Mouse (Mus musculus): ENCODE results near the gene Acsl1. TPM values are rescaled to one million over a fixed set of nuclear protein-coding genes. Genes with fewer than 3 reads are reported as not detected.

Gene Acsl1
- polyA plus RNA-seq, 1 experiment = 13.2 TPM

GRCm38 (mm10) chr8:46499376-46500061, 28.7 kb downstream of the Acsl1 start:
- WGBS = 46% methylated on average over 19 of the region's 19 CpGs
- Histone ChIP-seq H3K4me1 (ENCODE audit: control insufficient read depth, insufficient read depth, insufficient read length) (peaks cover 17% of the 10 kb centered on the region), H3K36me3 (ENCODE audit: control insufficient read depth, insufficient read depth, low read length) (0 out of 2 replicates have a peak, but pooled peaks cover 3% of the 10 kb centered on the region), H3K4me3 (ENCODE audit: extremely low read depth, insufficient read depth, insufficient read length) (no peak overlapping the region), H3K27ac (ENCODE audit: insufficient read depth, low read length) (no peak overlapping the region), H3K27me3 (ENCODE audit: control insufficient read depth, insufficient read depth, low read length) (no peaks in the 10 kb centered on the region)
- no peak for DNase-seq (ENCODE audit: low read depth in 1 of 2, low spot score in 2 of 2)
- TF ChIP-seq POLR2A (IDR thresholded peaks at IDR 0.05; ENCODE audit: low read depth, low read length) (no peak), CTCF (IDR thresholded peaks at IDR 0.05; ENCODE audit: extremely low read depth, insufficient read depth, insufficient read length, insufficient replicate concordance) (no peak)

DNA sequence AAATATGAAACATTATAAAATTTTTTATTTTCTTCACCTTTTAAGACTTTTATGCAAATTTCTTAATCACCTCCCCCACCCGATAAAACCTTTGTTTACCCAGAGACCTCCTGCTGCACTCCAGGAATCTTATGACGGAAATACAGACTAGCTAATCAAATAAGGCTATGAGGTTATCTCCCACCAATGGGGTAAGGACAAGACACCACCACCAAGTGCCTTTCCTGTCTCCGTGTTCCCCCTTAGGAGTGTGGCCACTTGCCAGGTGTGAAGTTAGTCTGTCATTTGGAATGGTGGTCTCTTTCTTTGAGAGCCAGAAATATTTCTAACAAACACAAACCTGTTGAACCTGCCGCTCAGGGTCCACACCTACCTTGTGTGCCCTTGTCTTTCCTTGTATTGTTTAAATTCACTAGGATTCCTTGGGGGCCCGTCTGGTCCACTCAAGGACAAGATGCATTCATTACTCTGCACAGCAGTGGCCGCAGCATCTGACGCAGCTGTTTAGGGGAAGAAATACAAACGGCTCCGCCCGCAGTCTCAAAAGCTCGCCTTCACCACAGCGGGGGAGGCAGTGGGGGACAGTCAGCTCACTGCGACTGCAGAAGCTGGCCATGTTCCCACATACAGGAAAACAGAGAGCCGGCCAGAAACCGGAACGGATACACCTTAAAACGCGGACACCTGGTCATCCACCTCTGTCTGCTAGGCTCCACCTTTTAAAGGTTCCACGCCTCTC, 31.7 kb downstream of the Acsl1 start:
- Histone ChIP-seq H3K27me3 (ENCODE audit: control insufficient read depth, insufficient read depth, low read length) (no peaks in the 10 kb centered on the region), H3K27ac (ENCODE audit: insufficient read depth, low read length) (no peak overlapping the region), H3K36me3 (ENCODE audit: control insufficient read depth, insufficient read depth, low read length) (peaks cover 1% of the 10 kb centered on the region; the same call in 1 of the 2 replicates), H3K4me3 (ENCODE audit: extremely low read depth, insufficient read depth, insufficient read length) (no peak overlapping the region), H3K4me1 (ENCODE audit: control insufficient read depth, insufficient read depth, insufficient read length) (peaks cover 8% of the 10 kb centered on the region; the same call in 1 of the 2 replicates)
- TF ChIP-seq POLR2A (IDR thresholded peaks at IDR 0.05; ENCODE audit: low read depth, low read length) (no peak), CTCF (IDR thresholded peaks at IDR 0.05; ENCODE audit: extremely low read depth, insufficient read depth, insufficient read length, insufficient replicate concordance) (no peak)
- DNase-seq (ENCODE audit: low read depth in 1 of 2, low spot score in 2 of 2) = no peak
- 82% methylated on average over 19 of the region's 19 CpGs for WGBS

DNA sequence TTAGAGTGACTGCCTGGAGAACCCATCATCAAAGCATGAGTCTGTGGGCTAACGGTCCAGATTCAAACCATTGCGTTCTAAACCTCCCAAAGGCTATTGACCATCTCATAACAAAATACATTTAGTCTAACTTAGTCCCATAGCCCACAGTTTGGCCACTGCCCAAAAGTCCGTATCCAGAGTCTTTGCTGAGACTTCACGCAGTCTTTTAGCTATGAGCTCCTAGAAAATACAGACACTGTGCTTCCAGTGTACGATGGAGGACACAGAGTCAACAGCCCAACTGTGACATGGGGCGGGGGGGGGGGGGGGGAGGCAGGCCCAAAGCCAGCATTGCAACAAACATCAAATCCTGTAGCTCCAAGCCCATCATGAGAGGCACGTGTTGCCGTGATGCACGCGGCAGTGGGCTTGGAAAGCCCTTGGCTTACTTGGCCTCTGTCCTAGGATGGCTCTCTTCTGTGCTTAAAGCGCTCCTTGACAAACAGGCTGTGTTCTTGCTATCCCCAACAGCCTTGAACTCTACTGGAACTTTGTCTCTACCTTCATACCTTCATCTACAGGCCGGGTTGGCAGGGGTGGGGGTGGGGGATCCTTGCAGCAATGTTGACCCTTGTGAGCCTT, 32.3 kb downstream of the Acsl1 start:
- Histone ChIP-seq H3K36me3 (ENCODE audit: control insufficient read depth, insufficient read depth, low read length) (peaks cover 1% of the 10 kb centered on the region; the same call in 1 of the 2 replicates), H3K27me3 (ENCODE audit: control insufficient read depth, insufficient read depth, low read length) (no peaks in the 10 kb centered on the region), H3K27ac (ENCODE audit: insufficient read depth, low read length) (no peak overlapping the region), H3K4me3 (ENCODE audit: extremely low read depth, insufficient read depth, insufficient read length) (no peak overlapping the region), H3K4me1 (ENCODE audit: control insufficient read depth, insufficient read depth, insufficient read length) (peaks cover 3% of the 10 kb centered on the region; the same call in 1 of the 2 replicates)
- WGBS = 93% methylated on average over 12 of the region's 12 CpGs
- no peak for DNase-seq (ENCODE audit: low read depth in 1 of 2, low spot score in 2 of 2)
- TF ChIP-seq POLR2A (IDR thresholded peaks at IDR 0.05; ENCODE audit: low read depth, low read length) (no peak), CTCF (IDR thresholded peaks at IDR 0.05; ENCODE audit: extremely low read depth, insufficient read depth, insufficient read length, insufficient replicate concordance) (no peak)

- 87% methylated on average over 3 of the region's 3 CpGs for WGBS
- H3K36me3 ChIP-seq (ENCODE audit: control insufficient read depth, insufficient read depth, low read length) = peaks cover 1% of the 10 kb centered on the region; the same call in 1 of the 2 replicates
- TF ChIP-seq CTCF (IDR thresholded peaks at IDR 0.05; ENCODE audit: extremely low read depth, insufficient read depth, insufficient read length, insufficient replicate concordance) = no peak
- TF ChIP-seq POLR2A (IDR thresholded peaks at IDR 0.05; ENCODE audit: low read depth, low read length) = no peak
- no peak overlapping the region for H3K27ac ChIP-seq (ENCODE audit: insufficient read depth, low read length)
- H3K4me1 ChIP-seq (ENCODE audit: control insufficient read depth, insufficient read depth, insufficient read length) = peaks cover 9% of the 10 kb centered on the region; the same call in 1 of the 2 replicates
- H3K4me3 ChIP-seq (ENCODE audit: extremely low read depth, insufficient read depth, insufficient read length) = no peak overlapping the region
- H3K27me3 ChIP-seq (ENCODE audit: control insufficient read depth, insufficient read depth, low read length) = no peaks in the 10 kb centered on the region
- no peak for DNase-seq (ENCODE audit: low read depth in 1 of 2, low spot score in 2 of 2)
These were observed 33.4 kb downstream of the Acsl1 start for GRCm38 (mm10) chr8:46504196-46504595.

DNA sequence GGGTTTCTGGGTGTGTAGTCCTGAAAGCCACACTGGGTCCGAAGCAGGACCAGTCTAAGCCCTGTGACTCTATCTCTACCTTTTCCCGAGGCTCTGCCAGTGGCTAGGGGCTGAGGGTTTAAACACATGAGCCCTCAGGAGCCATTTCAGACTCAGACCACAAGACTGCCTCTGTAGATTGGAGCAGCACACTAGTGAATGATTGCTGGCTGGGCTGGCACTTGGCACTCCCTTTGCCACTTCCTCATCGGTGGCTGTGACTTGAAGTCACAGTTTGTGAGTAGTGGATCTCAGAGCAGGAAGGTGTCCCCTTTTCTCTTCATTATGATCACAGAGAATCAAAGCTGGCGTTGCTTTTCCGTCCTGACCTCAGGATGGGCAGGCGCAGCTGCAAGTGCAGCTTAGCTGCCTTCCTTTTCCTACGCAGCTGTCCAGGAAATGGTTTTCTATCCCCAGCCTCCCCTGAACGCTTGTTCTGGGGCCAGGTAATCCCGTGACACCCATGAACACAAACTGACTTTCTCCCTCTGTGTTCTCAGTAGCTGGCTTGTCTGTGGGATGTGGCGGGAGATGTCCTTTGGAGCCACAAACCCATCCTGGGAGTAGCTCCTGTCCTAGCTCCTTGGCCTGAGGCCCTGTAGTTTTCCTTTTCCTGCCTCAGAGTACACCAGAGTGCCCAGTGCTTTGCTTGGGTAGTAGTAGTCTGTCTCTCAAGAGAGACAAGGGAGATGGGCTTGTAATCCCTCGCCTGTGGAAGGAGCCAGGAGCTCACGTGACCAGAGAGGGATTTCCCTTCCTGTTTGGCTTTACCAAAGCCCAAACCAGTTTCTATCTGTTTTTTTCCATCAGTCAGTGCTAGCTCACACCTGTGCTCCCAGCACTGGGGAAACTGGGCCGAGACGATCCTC, 37.9 kb downstream of the Acsl1 start:
- no peak for DNase-seq (ENCODE audit: low read depth in 1 of 2, low spot score in 2 of 2)
- Histone ChIP-seq H3K4me3 (ENCODE audit: extremely low read depth, insufficient read depth, insufficient read length) (no peak overlapping the region), H3K27ac (ENCODE audit: insufficient read depth, low read length) (no peak overlapping the region), H3K4me1 (ENCODE audit: control insufficient read depth, insufficient read depth, insufficient read length) (peaks cover 19% of the 10 kb centered on the region; the same call in 1 of the 2 replicates), H3K36me3 (ENCODE audit: control insufficient read depth, insufficient read depth, low read length) (peaks cover 1% of the 10 kb centered on the region), H3K27me3 (ENCODE audit: control insufficient read depth, insufficient read depth, low read length) (no peaks in the 10 kb centered on the region)
- TF ChIP-seq POLR2A (IDR thresholded peaks at IDR 0.05; ENCODE audit: low read depth, low read length) (no peak), CTCF (IDR thresholded peaks at IDR 0.05; ENCODE audit: extremely low read depth, insufficient read depth, insufficient read length, insufficient replicate concordance) (no peak)
- WGBS = 26% methylated on average over 14 of the region's 14 CpGs

DNA sequence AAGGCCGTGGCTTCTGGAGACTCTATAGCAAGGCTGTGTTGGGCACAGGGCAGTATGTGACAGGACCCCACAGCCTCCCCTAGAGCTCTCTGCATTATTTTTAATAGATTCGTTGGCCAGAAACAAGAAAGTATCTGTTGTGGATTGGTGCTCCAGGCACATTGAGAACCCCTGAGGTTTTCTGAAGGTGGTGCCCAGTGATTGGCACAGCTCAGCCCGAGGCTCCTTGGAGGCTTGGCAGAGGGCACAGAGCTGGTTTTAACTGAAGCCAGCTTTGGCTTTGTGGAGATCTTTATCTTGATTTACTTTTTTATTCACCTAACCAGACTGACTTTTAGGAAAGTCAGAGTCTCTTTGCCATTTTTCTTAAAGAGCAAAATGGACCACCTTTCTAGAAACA, 38.6 kb downstream of the Acsl1 start:
- TF ChIP-seq POLR2A (IDR thresholded peaks at IDR 0.05; ENCODE audit: low read depth, low read length) (no peak), CTCF (IDR thresholded peaks at IDR 0.05; ENCODE audit: extremely low read depth, insufficient read depth, insufficient read length, insufficient replicate concordance) (no peak)
- H3K27ac ChIP-seq (ENCODE audit: insufficient read depth, low read length) = no peak overlapping the region
- peaks cover 1% of the 10 kb centered on the region for H3K36me3 ChIP-seq (ENCODE audit: control insufficient read depth, insufficient read depth, low read length)
- no peaks in the 10 kb centered on the region for H3K27me3 ChIP-seq (ENCODE audit: control insufficient read depth, insufficient read depth, low read length)
- no peak for DNase-seq (ENCODE audit: low read depth in 1 of 2, low spot score in 2 of 2)
- H3K4me3 ChIP-seq (ENCODE audit: extremely low read depth, insufficient read depth, insufficient read length) = no peak overlapping the region
- WGBS = 70% methylated on average over 3 of the region's 3 CpGs
- peaks cover 19% of the 10 kb centered on the region; the same call in 1 of the 2 replicates for H3K4me1 ChIP-seq (ENCODE audit: control insufficient read depth, insufficient read depth, insufficient read length)

Measured in spleen, adult 2 months (tissue).